ENCODE assay signal across 8 mouse cellular contexts in genomic region chr3:55600286-55600685, GRCm38 (mm10).
DNase-seq lines count a peak whose midpoint lies in the region; ATAC-seq and TF ChIP-seq lines count a peak whose summit lies in the region.

No protein-coding gene starts in this region.

- H3K4me2 ChIP-seq in heart, embryonic 14.5 days (ENCODE audit: low read length): no peak overlapping the region
- H3K4me2 ChIP-seq in midbrain, embryonic 15.5 days: no peak overlapping the region

- WGBS in lung, adult 2 months: 53% methylated on average over 2 of the region's 2 CpGs
- 64% methylated on average over 2 of the region's 2 CpGs for WGBS in heart, embryonic 14.5 days
- WGBS in midbrain, embryonic 15.5 days: 87% methylated on average over 2 of the region's 2 CpGs

- no peaks in the 10 kb centered on the region for H3K36me3 ChIP-seq in heart, embryonic 14.5 days (ENCODE audit: control insufficient read depth, insufficient read depth, low read length)
- H3K36me3 ChIP-seq in midbrain, embryonic 15.5 days (replicated peaks): no peaks in the 10 kb centered on the region

- TF ChIP-seq POLR2A in lung, adult 2 months (IDR thresholded peaks at IDR 0.05; ENCODE audit: borderline replicate concordance, extremely low read depth, low read depth, low read length): no peak

- H3K27ac ChIP-seq in heart, embryonic 14.5 days (replicated peaks in 1 of 2; ENCODE audit: control insufficient read depth in 1 of 2, insufficient read depth in 1 of 2, low read depth in 2 of 2, low read length in 2 of 2): no peak overlapping the region
- no peak overlapping the region for H3K27ac ChIP-seq in midbrain, embryonic 15.5 days

- H3K9ac ChIP-seq in heart, embryonic 14.5 days (ENCODE audit: low read length): no peak overlapping the region
- no peak overlapping the region for H3K9ac ChIP-seq in midbrain, embryonic 15.5 days

- peak; percentile 47 to 57 for DNase-seq in lung, adult 18-20 months
- no peak for DNase-seq in lung, adult 2 months
- DNase-seq in brain, adult 2 months (ENCODE audit: low read depth, low spot score): peak; percentile 77
- DNase-seq in lung, postnatal 14 days: peak; percentile 35
- DNase-seq in thymus, postnatal 4 days: no peak
- DNase-seq in right cerebral cortex, postnatal 36 days (ENCODE audit: low spot score in 2 of 2): no peak

- no peaks in the 10 kb centered on the region for H3K9me3 ChIP-seq in heart, embryonic 14.5 days (ENCODE audit: control insufficient read depth, low read length)
- no peaks in the 10 kb centered on the region for H3K9me3 ChIP-seq in midbrain, embryonic 15.5 days

- no peaks in the 10 kb centered on the region for H3K27me3 ChIP-seq in heart, embryonic 14.5 days (ENCODE audit: control insufficient read depth, insufficient read depth, low read length)
- no peaks in the 10 kb centered on the region for H3K27me3 ChIP-seq in midbrain, embryonic 15.5 days (replicated peaks)

- TF ChIP-seq CTCF in lung, adult 2 months (IDR thresholded peaks at IDR 0.05; ENCODE audit: insufficient read depth, low read length): no peak

- ATAC-seq in heart, embryonic 14.5 days (ENCODE audit: insufficient number of reproducible peaks, insufficient read depth, low FRiP score, low read depth): peak; percentile 61; the same call in 1 of the 2 replicates
- ATAC-seq in midbrain, embryonic 15.5 days (replicated peaks): no peak

- H3K4me3 ChIP-seq in lung, adult 2 months (replicated peaks; ENCODE audit: extremely low read depth, low read depth, low read length): no peak overlapping the region
- H3K4me3 ChIP-seq in heart, embryonic 14.5 days (ENCODE audit: control insufficient read depth in 1 of 2, insufficient read depth in 1 of 2, low read depth in 1 of 2, low read length in 2 of 2): no peak overlapping the region
- H3K4me3 ChIP-seq in midbrain, embryonic 15.5 days: no peak overlapping the region

- H3K4me1 ChIP-seq in lung, adult 2 months (ENCODE audit: control insufficient read depth, insufficient read depth, low read length): no peaks in the 10 kb centered on the region
- peaks cover 0 to 3% of the 10 kb centered on the region in 2 experiments; a peak in 1 of 4 replicates for H3K4me1 ChIP-seq in heart, embryonic 14.5 days (ENCODE audit: control insufficient read depth in 2 of 2, insufficient read depth in 2 of 2, low read length in 2 of 2)
- H3K4me1 ChIP-seq in midbrain, embryonic 15.5 days: no peaks in the 10 kb centered on the region

Comparison
In these comparisons a context has a peak if more than half of its experiments do, and no peak if none do; other contexts are left out.
1. DNase-seq: peak in lung, adult 18-20 months (2 of 2), brain, adult 2 months (single experiment) and lung, postnatal 14 days (single experiment); none in lung, adult 2 months (single experiment), thymus, postnatal 4 days (single experiment) and right cerebral cortex, postnatal 36 days (0 of 2).